Mouse (Mus musculus) lung, postnatal 4 days (tissue): ENCODE measurements around the gene Gm45213.
"Not testable (repeated sequence)": the region's sequence is repeated elsewhere in the genome, so short reads cannot be mapped to it uniquely, and the experiment has no call there.

Experiments used
- DNase-seq, 2 experiments: peaks; one replicate each; pipeline ENCODE4 v3.0.0; 2021

Gene Gm45213

DNA sequence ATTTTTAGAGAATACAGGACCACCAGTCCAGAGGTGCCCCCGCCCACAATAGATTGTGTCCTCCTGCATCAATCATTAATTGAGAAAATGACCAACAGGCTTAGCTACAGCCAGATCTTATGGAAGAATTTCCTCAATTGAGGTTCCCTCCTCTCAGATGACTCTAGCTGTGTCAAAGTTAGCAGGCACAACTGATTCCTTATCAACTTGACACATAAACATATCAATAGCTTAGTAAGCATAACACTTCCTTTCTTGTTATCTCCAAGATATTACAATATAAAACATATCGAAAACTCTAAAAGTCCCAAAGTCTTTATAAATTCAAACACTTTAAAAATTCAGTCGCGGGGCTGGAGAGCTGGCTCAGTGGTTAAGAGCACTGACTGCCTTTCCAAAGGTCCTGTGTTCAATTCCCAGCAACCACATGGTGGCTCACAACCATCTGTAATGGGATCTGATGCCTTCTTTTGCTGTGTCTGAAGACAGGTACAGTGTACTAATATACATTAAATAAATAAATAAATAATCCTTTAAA, 10.6 kb downstream of the Gm45213 start:
- DNase-seq: no peak

DNA sequence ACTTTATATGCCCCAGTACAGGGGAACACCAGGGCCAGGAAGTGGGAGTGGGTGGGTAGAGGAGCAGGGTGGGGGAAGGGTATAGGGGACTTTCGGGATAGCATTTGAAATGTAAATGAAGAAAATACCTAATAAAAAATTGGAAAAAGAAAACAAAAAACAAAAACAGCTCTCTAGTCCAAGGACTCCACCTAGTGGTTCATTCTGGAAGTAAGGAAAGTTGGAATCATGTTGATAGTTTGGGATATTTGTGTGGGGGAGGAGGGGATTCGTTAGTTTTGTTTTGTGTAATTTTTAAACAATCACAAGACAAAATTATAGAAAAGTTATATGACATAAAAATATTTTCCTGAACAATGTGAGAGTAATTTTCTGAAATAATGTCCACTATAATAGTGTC, 12.0 kb downstream of the Gm45213 start:
- DNase-seq: not testable (repeated sequence)

DNA sequence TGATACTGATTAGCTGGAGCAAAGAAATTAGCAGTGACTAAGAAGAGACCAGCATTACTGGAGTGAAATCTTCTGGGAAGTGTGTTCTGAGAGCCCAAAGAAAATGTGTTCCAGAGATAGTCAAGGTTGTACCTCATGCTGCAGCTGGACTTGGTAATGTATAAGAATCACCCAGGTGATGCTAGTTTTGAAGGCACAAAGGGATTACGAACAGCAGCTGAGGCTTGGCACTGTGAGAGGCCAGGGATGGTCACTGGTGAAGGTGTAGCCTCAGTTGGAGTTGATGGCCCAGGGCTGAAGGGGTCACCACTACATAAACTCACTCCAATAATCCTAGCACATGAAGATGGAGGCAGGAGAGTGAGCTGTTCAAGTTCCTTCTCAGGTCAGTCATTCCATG, 15.3 kb downstream of the Gm45213 start, which contains the start of gene Snrpa1:
Gene Snrpa1 (plus strand): TSS at position 301 of the 400 bp plus-strand sequence.
- no peak for DNase-seq

DNA sequence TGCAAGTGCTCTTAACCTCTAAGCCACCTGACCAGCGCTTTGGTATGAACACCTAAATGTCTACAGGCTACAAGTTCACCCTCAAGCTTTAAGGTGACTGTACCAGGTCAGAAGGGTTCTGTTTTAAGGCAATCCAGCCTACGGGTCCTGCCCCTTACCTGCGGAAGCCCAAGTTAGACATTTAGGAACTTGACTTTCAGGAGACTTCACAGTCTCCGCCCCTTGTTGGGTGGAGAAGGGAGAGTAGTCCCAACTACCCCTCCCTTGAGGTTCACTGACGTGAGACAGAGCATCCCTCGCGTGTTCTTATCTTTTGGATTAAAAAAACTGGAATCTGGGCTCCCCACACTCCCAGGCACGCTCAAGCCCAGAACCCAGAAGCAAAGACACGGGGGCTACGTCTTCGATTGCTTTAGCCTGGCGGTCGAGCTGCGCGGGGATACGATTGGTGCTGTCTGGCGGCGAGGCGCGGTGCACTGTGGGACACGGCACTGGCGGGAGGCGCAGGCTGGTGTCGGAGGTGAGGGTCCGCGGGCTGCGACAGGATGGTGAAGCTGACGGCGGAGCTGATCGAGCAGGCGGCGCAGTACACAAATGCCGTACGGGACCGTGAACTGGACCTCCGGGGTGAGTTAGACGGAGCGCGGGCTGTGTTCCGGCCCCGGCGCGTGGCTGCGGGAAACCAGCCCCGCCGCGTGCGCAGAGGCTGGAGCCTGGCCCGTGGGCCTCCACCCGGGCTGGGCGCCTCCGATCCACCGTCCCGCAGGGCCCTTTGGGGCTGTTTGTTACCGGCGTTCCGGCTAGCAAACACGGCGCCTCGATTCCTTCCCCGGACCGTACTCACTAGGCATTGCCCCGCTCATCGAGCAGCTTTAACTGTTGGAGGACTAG, 16.9 kb downstream of the Gm45213 start:
- peak; percentile 91 to 92 for DNase-seq

DNA sequence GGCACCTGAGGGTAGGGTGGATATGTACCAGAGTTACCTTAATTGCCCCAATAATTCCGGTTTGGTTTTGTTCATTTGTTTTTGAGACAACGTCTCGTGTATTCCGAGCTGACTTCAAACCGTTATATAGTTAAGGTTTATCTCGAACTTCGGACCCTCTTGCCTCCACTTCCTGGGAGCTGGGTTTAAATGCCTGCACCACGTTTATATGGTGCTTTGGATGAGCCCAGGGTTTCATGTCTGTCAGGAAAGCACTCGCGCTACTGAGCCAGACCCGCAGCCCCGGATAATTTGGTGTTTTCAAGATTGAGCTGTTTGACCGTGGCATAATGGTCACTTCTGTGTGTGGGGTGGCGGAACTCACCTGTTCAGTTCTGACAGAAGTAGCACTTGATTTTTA, 17.7 kb downstream of the Gm45213 start:
- DNase-seq: no peak

- DNase-seq: no peak
These were observed 33.0 kb downstream of the Gm45213 start for GRCm38 (mm10) chr7:66076411-66076810.

DNA sequence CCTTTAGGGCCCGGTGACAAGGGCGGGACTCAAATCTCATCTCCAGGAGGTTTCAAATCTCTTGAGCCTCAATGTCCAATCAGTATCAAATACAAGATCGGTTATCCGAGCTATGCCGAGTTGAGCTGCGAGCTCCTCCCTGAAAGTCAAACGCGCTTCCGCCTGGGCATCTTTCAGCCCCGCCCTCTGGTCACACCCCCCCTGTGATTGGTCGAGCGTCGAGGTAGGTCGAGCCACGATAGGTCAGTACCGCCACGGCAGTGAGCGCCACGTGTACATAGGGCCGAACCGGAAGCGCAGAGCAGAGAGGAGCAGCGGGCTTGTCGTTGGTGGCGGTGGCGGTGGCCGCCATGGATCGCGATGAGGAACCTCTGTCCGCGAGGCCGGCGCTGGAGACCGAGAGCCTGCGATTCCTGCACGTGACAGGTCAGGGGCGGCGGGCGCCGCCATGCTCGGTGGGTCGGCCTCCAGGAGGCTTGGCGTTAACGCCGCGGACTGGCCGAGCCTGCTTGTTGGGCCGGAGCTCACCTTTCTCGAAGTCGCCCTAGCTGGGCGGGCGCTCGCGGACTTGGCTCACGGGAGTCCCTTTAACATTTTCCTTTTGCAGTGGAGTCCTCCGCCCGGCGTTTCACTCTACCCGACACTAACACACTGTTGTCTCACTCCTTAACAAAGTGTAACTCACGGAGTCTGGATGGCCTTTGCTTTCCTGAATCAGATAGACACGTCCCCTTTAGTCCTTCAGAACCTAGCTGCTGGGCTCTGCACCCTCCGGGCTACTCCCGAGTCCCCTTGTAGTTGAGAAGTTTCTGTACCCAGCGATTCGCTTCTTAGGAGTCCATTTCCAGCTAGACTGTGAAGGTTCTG, 36.2 kb downstream of the Gm45213 start, which contains the start of gene Selenos:
Gene Selenos (plus strand): TSS at position 286 of the 867 bp plus-strand sequence.
- DNase-seq: peak; percentile 97 to 98

GRCm38 (mm10) chr7:66080231-66080613, 36.8 kb downstream of the Gm45213 start:
- peak in 1 of 2 experiments; percentile 7 for DNase-seq

DNA sequence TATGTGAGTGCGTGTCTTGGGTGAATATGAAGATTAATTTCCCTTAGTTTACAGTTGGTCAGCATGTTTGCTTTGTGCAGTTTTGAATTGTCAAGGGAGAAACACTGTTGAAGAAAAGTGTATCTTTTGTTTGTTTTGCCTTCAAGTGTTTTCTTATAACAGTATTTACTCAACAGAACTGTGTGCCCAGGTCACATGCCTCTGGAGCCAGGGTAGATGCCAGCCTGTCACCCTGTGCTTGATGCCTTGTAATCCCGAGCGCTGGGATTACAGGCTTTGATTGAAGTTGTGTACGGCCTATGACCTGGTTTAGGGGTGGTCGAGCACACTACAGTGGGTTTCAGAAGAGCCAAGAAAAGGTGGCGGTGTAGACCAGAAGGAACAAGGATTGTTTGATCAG, 40.4 kb downstream of the Gm45213 start:
- DNase-seq: no peak

DNA sequence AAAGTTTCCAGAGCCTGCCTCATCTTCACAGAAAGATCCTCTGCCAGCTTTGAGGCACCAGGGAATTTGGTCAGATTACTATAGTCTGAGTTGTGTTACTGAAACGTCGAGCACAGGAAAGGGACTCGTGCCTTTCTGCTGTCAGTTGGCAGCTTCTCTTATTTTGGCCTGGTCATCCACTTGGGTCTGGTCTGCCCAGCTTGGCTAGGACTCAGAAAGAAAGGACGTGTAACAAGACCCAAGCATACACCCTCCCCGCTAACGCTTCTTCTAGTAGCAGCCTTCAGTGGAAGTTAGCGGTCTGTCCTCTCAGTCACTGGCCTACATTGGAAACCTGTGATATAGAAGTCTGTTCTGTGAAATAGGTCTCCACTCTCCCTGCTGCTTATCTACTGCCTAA, 41.1 kb downstream of the Gm45213 start:
- DNase-seq: no peak

- no peak for DNase-seq
These were observed 44.2 kb downstream of the Gm45213 start for GRCm38 (mm10) chr7:66087652-66088051.

DNA sequence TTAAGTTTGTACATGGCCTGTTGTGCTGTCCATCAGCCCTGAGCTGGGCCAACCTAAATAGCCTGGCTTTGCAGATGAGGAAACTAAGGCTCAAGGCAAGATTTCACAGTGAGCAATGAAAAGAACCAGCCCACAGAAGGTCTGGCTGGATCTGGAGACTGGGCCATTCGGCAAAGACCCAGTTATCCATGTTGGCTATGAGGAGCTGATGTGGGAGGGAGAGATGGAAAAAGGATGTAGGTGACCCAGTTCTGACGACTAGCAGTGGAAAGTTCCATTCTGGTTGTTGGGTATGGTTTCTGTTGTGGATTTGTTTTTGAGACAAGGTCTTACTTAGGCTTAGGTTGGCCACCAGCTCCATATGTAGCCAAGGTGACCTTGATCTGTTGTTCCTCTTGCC, 44.7 kb downstream of the Gm45213 start:
- DNase-seq: no peak

DNA sequence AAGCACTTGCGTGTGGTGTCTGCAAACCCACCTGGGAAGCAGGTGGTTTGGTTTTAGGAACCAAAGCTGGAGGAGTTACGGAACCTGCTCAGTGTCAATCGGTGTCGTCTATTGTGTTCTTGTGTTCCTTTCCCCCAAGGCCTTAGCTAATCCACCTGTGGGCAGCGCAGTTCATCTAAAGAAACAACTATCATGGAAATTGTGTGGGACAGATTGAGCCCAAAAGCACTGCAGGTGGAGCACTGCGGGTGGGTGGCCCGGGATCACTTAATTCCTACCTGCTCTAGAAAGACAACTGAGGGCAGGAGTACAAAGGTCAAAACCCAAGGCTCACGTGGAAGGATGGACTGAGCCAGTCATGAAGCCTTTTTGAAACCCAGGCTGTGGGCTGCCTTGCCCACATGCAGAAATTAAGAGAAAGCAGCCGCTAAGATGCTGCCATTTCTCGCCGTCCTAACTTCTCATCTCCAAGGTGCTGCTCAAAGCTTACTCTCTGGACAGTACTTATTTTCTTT, 47.3 kb downstream of the Gm45213 start:
- DNase-seq: no peak

- no peak for DNase-seq
These were observed 48.2 kb downstream of the Gm45213 start for GRCm38 (mm10) chr7:66091553-66091952.

DNA sequence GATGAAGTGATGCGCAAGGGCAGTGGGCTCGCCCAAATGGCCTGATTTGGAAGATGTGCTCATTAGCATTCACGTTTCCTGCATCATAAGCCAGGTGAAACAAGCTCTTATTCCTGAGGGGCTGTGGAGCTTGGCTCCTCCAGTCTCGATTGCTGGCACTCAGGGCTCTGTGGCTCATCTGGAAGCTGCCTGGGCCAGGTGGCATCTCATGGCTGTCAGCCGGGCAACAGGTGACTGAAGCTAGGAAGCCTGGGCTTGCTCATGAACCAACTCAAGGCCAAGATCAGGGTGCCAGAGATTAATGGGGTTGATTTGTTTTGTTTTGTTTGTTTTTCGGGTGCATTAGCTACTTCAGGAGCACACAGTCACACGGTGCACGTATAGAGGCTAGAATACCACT, 49.3 kb downstream of the Gm45213 start:
- DNase-seq: no peak

DNA sequence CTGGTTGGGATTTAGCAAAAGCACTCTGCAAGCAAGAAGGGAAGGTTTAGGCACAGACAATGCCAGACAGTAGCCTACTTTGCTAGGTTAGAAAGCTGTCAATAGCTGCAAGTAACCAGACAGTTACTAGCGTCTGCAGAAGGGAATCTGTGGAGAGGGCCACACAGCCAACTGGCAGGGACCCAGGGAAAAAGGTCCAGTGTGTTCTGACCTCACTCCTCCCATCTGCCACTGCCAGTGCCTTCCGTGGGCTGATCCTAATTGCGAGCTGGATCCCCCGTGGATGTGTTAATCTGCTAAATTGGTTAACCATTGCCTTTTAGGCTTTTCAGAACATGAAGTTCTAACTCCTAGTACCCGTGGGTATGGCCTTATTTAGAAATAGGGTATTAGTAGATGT, 50.7 kb downstream of the Gm45213 start:
- no peak for DNase-seq

DNA sequence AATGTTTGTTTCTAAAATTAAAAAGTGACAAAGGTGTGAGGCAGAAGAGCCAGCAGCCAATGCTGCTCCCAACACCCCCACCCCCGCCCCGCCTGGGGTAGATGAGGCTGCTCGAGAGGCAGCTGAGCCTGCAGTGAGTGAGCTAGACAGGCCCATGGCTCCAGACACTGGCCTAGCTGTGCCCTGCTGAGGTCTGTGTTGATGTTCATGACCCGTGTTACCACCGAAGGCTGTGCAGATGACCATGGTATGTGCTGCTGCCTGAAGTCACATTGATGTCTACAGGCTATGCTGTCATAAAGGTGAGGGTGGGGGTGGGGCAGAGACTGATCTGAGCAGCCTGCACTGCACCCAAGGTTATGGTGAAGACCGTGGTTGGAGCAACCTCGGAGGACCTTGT, 55.4 kb downstream of the Gm45213 start:
- DNase-seq: no peak

DNA sequence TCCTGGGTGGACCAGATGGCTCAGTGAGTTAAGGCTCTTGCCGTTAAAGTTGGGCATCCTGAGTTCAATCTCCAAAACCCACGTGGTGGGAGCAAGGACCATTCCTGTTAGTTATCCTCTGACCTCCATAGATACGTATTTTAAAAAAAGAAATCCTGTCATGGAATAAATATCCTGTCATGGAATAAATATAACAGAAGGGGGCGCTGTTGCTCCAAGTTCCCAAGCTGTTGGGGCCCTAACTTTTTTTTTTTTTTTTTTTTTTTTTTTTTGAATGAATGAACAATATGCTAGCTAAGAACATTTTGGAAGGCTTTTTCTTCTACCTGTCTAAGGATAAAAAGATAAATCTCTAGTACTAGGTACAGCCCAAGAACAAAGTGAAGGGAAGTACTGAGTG, 58.5 kb downstream of the Gm45213 start:
- DNase-seq: no peak

GRCm38 (mm10) chr7:66104531-66104930, 61.1 kb downstream of the Gm45213 start:
- no peak for DNase-seq

DNA sequence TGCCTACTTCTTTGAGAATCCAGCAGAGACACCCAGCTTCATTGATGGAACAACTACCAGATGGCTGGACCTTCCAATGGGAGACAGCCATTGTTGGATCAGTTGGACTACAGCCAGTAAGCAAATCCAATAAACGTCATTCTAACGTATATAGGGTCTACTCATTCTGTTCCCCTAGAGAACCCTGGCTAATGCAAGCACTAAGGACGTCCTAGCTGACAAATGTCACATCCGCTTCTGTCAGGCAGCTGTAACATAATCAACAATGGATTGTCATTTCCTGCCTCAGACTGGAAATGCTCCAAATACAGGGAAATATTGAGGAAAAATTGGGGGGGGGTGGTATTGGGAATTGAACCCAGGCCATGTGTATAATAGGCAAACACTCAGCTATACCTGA, 62.4 kb downstream of the Gm45213 start:
- no peak for DNase-seq

DNA sequence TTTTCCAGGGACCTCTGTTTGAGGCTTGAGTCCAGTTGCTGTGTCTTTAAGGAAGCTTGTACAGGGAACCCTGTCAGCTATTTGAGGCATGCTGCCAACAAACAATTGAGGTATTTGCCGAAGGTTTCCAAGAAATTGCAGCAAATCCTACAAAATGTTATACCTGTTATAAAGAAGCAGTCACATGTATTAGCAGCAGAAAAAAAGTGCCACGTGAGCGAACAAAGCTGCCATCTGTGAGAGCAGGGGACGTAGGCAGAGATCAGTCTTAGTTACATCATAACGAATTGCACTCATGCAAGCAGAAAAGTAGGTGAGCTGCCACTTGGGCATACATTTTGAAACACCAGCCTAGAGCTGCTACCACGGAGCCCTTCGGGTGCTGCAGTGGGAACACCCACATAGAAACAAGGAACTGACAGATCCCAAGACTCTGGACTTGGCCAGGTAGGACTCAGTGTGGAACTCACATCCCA, 63.2 kb downstream of the Gm45213 start:
- DNase-seq: peak; percentile 24 to 49

- peak in 1 of 2 experiments; percentile 6 for DNase-seq
These were observed 63.8 kb downstream of the Gm45213 start for GRCm38 (mm10) chr7:66107206-66107605.

- DNase-seq: peak in 1 of 2 experiments; percentile 50
These were observed 64.5 kb downstream of the Gm45213 start for GRCm38 (mm10) chr7:66107930-66108329.
